Mouse (Mus musculus): ENCODE measurements at regions not wholly inside any gene's neighbourhood (a gene's known extent, or its start where the extent isn't known, plus 50 kb on each side); places are given as distances from the start of the nearest gene placed in this dataset.

- no peak for TF ChIP-seq CHD2 (IDR thresholded peaks at IDR 0.05; ENCODE audit: low read depth, low read length)
- no peaks in the 10 kb centered on the region for H3K9me3 ChIP-seq (ENCODE audit: control insufficient read depth, insufficient read depth, low read depth, low read length)
- H3K27ac ChIP-seq (ENCODE audit: insufficient read depth, low read depth, low read length, poor library complexity, severe bottlenecking): no peak overlapping the region
- H3K4me1 ChIP-seq (ENCODE audit: control insufficient read depth in 2 of 2, insufficient read depth in 2 of 2, low read length in 2 of 2, poor library complexity in 1 of 2): no peaks in the 10 kb centered on the region
- DNase-seq (ENCODE audit: low read depth, low spot score): no peak
- H3K9ac ChIP-seq (ENCODE audit: insufficient read depth, low read depth, low read length, poor library complexity, severe bottlenecking): no peak overlapping the region
- no peak overlapping the region for H3K4me3 ChIP-seq (ENCODE audit: insufficient read depth in 1 of 2, low read depth in 1 of 2, low read length in 2 of 2, poor library complexity in 1 of 2, severe bottlenecking in 1 of 2)
- in situ Hi-C loops (cut with MboI; ENCODE audit: low sequenced_read_pairs in 2 of 2, unreplicated experiment in 2 of 2): no loop called here
- no peaks in the 10 kb centered on the region for H3K36me3 ChIP-seq (ENCODE audit: control insufficient read depth, insufficient read depth, low read length, poor library complexity, severe bottlenecking)
These were observed 204.5 kb upstream of the Nwd2 start for GRCm38 (mm10) chr5:63444407-63444806.

- Histone ChIP-seq H3K9me3 (ENCODE audit: control insufficient read depth, insufficient read depth, low read depth, low read length) (no peaks in the 10 kb centered on the region), H3K4me3 (ENCODE audit: insufficient read depth in 1 of 2, low read depth in 1 of 2, low read length in 2 of 2, poor library complexity in 1 of 2, severe bottlenecking in 1 of 2) (no peak overlapping the region), H3K27ac (ENCODE audit: insufficient read depth, low read depth, low read length, poor library complexity, severe bottlenecking) (no peak overlapping the region), H3K4me1 (ENCODE audit: control insufficient read depth in 2 of 2, insufficient read depth in 2 of 2, low read length in 2 of 2, poor library complexity in 1 of 2) (no peaks in the 10 kb centered on the region), H3K9ac (ENCODE audit: insufficient read depth, low read depth, low read length, poor library complexity, severe bottlenecking) (no peak overlapping the region), H3K36me3 (ENCODE audit: control insufficient read depth, insufficient read depth, low read length, poor library complexity, severe bottlenecking) (no peaks in the 10 kb centered on the region)
- no peak for TF ChIP-seq ZNF384 (IDR thresholded peaks at IDR 0.05; ENCODE audit: low read depth, low read length)
- in situ Hi-C loops (cut with MboI; ENCODE audit: low sequenced_read_pairs in 2 of 2, unreplicated experiment in 2 of 2): no loop called here
- DNase-seq (ENCODE audit: low read depth, low spot score): no peak
These were observed 203.7 kb upstream of the Nwd2 start for GRCm38 (mm10) chr5:63445171-63445570.

GRCm38 (mm10) chr5:63468526-63469268, 180.2 kb upstream of the Nwd2 start:
- Histone ChIP-seq H3K36me3 (ENCODE audit: control insufficient read depth, insufficient read depth, low read length, poor library complexity, severe bottlenecking) (no peaks in the 10 kb centered on the region), H3K4me1 (ENCODE audit: control insufficient read depth in 2 of 2, insufficient read depth in 2 of 2, low read length in 2 of 2, poor library complexity in 1 of 2) (no peaks in the 10 kb centered on the region), H3K9me3 (ENCODE audit: control insufficient read depth, insufficient read depth, low read depth, low read length) (no peaks in the 10 kb centered on the region), H3K27ac (ENCODE audit: insufficient read depth, low read depth, low read length, poor library complexity, severe bottlenecking) (no peak overlapping the region), H3K9ac (ENCODE audit: insufficient read depth, low read depth, low read length, poor library complexity, severe bottlenecking) (no peak overlapping the region), H3K4me3 (ENCODE audit: insufficient read depth in 1 of 2, low read depth in 1 of 2, low read length in 2 of 2, poor library complexity in 1 of 2, severe bottlenecking in 1 of 2) (no peak overlapping the region)
- TF ChIP-seq MAFK (IDR thresholded peaks at IDR 0.05; ENCODE audit: insufficient read depth, low read depth, low read length) (no peak), ZNF384 (IDR thresholded peaks at IDR 0.05; ENCODE audit: low read depth, low read length) (no peak), ZC3H11A (IDR thresholded peaks at IDR 0.05; ENCODE audit: borderline replicate concordance, low read depth, low read length) (no peak), CHD2 (IDR thresholded peaks at IDR 0.05; ENCODE audit: low read depth, low read length) (no peak), HCFC1 (IDR thresholded peaks at IDR 0.05; ENCODE audit: borderline replicate concordance, insufficient read depth, low read length) (no peak)
- DNase-seq (ENCODE audit: low read depth, low spot score): no peak
- in situ Hi-C loops (cut with MboI; ENCODE audit: low sequenced_read_pairs in 2 of 2, unreplicated experiment in 2 of 2): no loop called here

GRCm38 (mm10) chr5:63469701-63470100, 179.2 kb upstream of the Nwd2 start:
- in situ Hi-C loops (cut with MboI; ENCODE audit: low sequenced_read_pairs in 2 of 2, unreplicated experiment in 2 of 2): no loop called here
- no peaks in the 10 kb centered on the region for H3K36me3 ChIP-seq (ENCODE audit: control insufficient read depth, insufficient read depth, low read length, poor library complexity, severe bottlenecking)
- H3K9ac ChIP-seq (ENCODE audit: insufficient read depth, low read depth, low read length, poor library complexity, severe bottlenecking): no peak overlapping the region
- no peak overlapping the region for H3K27ac ChIP-seq (ENCODE audit: insufficient read depth, low read depth, low read length, poor library complexity, severe bottlenecking)
- H3K9me3 ChIP-seq (ENCODE audit: control insufficient read depth, insufficient read depth, low read depth, low read length): no peaks in the 10 kb centered on the region
- no peak for DNase-seq (ENCODE audit: low read depth, low spot score)
- TF ChIP-seq HCFC1 (IDR thresholded peaks at IDR 0.05; ENCODE audit: borderline replicate concordance, insufficient read depth, low read length) (no peak), CHD2 (IDR thresholded peaks at IDR 0.05; ENCODE audit: low read depth, low read length) (no peak), ZNF384 (IDR thresholded peaks at IDR 0.05; ENCODE audit: low read depth, low read length) (no peak), ZC3H11A (IDR thresholded peaks at IDR 0.05; ENCODE audit: borderline replicate concordance, low read depth, low read length) (no peak), MAFK (IDR thresholded peaks at IDR 0.05; ENCODE audit: insufficient read depth, low read depth, low read length) (no peak)
- no peaks in the 10 kb centered on the region for H3K4me1 ChIP-seq (ENCODE audit: control insufficient read depth in 2 of 2, insufficient read depth in 2 of 2, low read length in 2 of 2, poor library complexity in 1 of 2)
- H3K4me3 ChIP-seq (ENCODE audit: insufficient read depth in 1 of 2, low read depth in 1 of 2, low read length in 2 of 2, poor library complexity in 1 of 2, severe bottlenecking in 1 of 2): no peak overlapping the region

- Histone ChIP-seq H3K27ac (ENCODE audit: insufficient read depth, low read depth, low read length, poor library complexity, severe bottlenecking) (no peak overlapping the region), H3K4me1 (ENCODE audit: control insufficient read depth in 2 of 2, insufficient read depth in 2 of 2, low read length in 2 of 2, poor library complexity in 1 of 2) (no peaks in the 10 kb centered on the region), H3K36me3 (ENCODE audit: control insufficient read depth, insufficient read depth, low read length, poor library complexity, severe bottlenecking) (no peaks in the 10 kb centered on the region), H3K4me3 (ENCODE audit: insufficient read depth in 1 of 2, low read depth in 1 of 2, low read length in 2 of 2, poor library complexity in 1 of 2, severe bottlenecking in 1 of 2) (no peak overlapping the region), H3K9me3 (ENCODE audit: control insufficient read depth, insufficient read depth, low read depth, low read length) (no peaks in the 10 kb centered on the region), H3K9ac (ENCODE audit: insufficient read depth, low read depth, low read length, poor library complexity, severe bottlenecking) (no peak overlapping the region)
- DNase-seq (ENCODE audit: low read depth, low spot score): peak; percentile 22
- in situ Hi-C loops (cut with MboI; ENCODE audit: low sequenced_read_pairs in 2 of 2, unreplicated experiment in 2 of 2): no loop called here
- TF ChIP-seq ZC3H11A (IDR thresholded peaks at IDR 0.05; ENCODE audit: borderline replicate concordance, low read depth, low read length) (no peak), ZNF384 (IDR thresholded peaks at IDR 0.05; ENCODE audit: low read depth, low read length) (no peak), MAFK (IDR thresholded peaks at IDR 0.05; ENCODE audit: insufficient read depth, low read depth, low read length) (no peak), CHD2 (IDR thresholded peaks at IDR 0.05; ENCODE audit: low read depth, low read length) (no peak), HCFC1 (IDR thresholded peaks at IDR 0.05; ENCODE audit: borderline replicate concordance, insufficient read depth, low read length) (no peak)
These were observed 175.7 kb upstream of the Nwd2 start for GRCm38 (mm10) chr5:63473163-63473562.
